Mouse (Mus musculus): ENCODE measurements around the gene Cphx3.
"Not testable (repeated sequence)": the region's sequence is repeated elsewhere in the genome, so short reads cannot be mapped to it uniquely, and the experiment has no call there.

The Cphx3 gene

GRCm38 (mm10) chr14:26081997-26082396, at the start of gene Cphx3:
TSS of gene Cphx3 (plus strand) at chr14:26082297.
- not testable (repeated sequence) for DNase-seq (ENCODE audit: low read depth)

- DNase-seq (ENCODE audit: low read depth) = not testable (repeated sequence)
These were observed 47.7 kb upstream of the Cphx3 start for GRCm38 (mm10) chr14:26034364-26034763.

- DNase-seq (ENCODE audit: low read depth) = not testable (repeated sequence)
These were observed 46.7 kb upstream of the Cphx3 start for GRCm38 (mm10) chr14:26035439-26035838.

GRCm38 (mm10) chr14:26042611-26043010, 39.5 kb upstream of the Cphx3 start, which contains the start of gene Gm9780:
TSS of gene Gm9780 (minus strand) at chr14:26042711.
- DNase-seq (ENCODE audit: low read depth) = not testable (repeated sequence)

GRCm38 (mm10) chr14:26045007-26045406, 37.1 kb upstream of the Cphx3 start:
- DNase-seq (ENCODE audit: low read depth) = not testable (repeated sequence)

GRCm38 (mm10) chr14:26047026-26047425, 35.1 kb upstream of the Cphx3 start:
- not testable (repeated sequence) for DNase-seq (ENCODE audit: low read depth)

GRCm38 (mm10) chr14:26048767-26049166, 33.3 kb upstream of the Cphx3 start:
- not testable (repeated sequence) for DNase-seq (ENCODE audit: low read depth)

- not testable (repeated sequence) for DNase-seq (ENCODE audit: low read depth)
These were observed 23.9 kb upstream of the Cphx3 start for GRCm38 (mm10) chr14:26058184-26058583.

- DNase-seq (ENCODE audit: low read depth) = not testable (repeated sequence)
These were observed 22.7 kb upstream of the Cphx3 start for GRCm38 (mm10) chr14:26059362-26059761.

GRCm38 (mm10) chr14:26066574-26067324, 15.3 kb upstream of the Cphx3 start:
- DNase-seq (ENCODE audit: low read depth) = not testable (repeated sequence)

- DNase-seq (ENCODE audit: low read depth) = not testable (repeated sequence)
These were observed 14.8 kb upstream of the Cphx3 start, which contains the start of gene Tmem254c for GRCm38 (mm10) chr14:26067325-26067633. TSS of gene Tmem254c (minus strand) at chr14:26067355.

- not testable (repeated sequence) for DNase-seq (ENCODE audit: low read depth)
These were observed 5.3 kb upstream of the Cphx3 start for GRCm38 (mm10) chr14:26076620-26077390.

- DNase-seq (ENCODE audit: low read depth) = not testable (repeated sequence)
These were observed 881 bp upstream of the Cphx3 start, which contains the start of gene Cphx2 for GRCm38 (mm10) chr14:26081216-26081615. TSS of gene Cphx2 (plus strand) at chr14:26081516.

GRCm38 (mm10) chr14:26097622-26098021, 15.5 kb downstream of the Cphx3 start:
- DNase-seq (ENCODE audit: low read depth) = not testable (repeated sequence)

- DNase-seq (ENCODE audit: low read depth) = not testable (repeated sequence)
These were observed 36.1 kb downstream of the Cphx3 start, which contains the start of gene Duxbl2 for GRCm38 (mm10) chr14:26118150-26118549. TSS of gene Duxbl2 (plus strand) at chr14:26118349.

- DNase-seq (ENCODE audit: low read depth) = not testable (repeated sequence)
These were observed 36.5 kb downstream of the Cphx3 start for GRCm38 (mm10) chr14:26118550-26119000.

- not testable (repeated sequence) for DNase-seq (ENCODE audit: low read depth)
These were observed 37.0 kb downstream of the Cphx3 start for GRCm38 (mm10) chr14:26119095-26119494.

GRCm38 (mm10) chr14:26147095-26147494, 65.0 kb downstream of the Cphx3 start:
- DNase-seq (ENCODE audit: low read depth) = not testable (repeated sequence)

- DNase-seq (ENCODE audit: low read depth) = not testable (repeated sequence)
These were observed 73.9 kb downstream of the Cphx3 start for GRCm38 (mm10) chr14:26156032-26156431.

- DNase-seq (ENCODE audit: low read depth) = not testable (repeated sequence)
These were observed 79.1 kb downstream of the Cphx3 start for GRCm38 (mm10) chr14:26161156-26161555.

- not testable (repeated sequence) for DNase-seq (ENCODE audit: low read depth)
These were observed 80.3 kb downstream of the Cphx3 start for GRCm38 (mm10) chr14:26162423-26162822.

- not testable (repeated sequence) for DNase-seq (ENCODE audit: low read depth)
These were observed 83.2 kb downstream of the Cphx3 start for GRCm38 (mm10) chr14:26165266-26165665.

Measured in NIH3T3 (cell line).